Mouse (Mus musculus) brain, embryonic 14.5 days (tissue): ENCODE measurements at regions not wholly inside any gene's neighbourhood (a gene's known extent, or its start where the extent isn't known, plus 50 kb on each side); places are given as distances from the start of the nearest gene placed in this dataset.

Experiments used
- CTCF ChIP-seq: fragments of 200-500 bp; IDR thresholded peaks from 2 replicates; pipeline ENCODE4 v1.5.1; 2012; ENCODE audit warnings: inconsistent platforms, mild to moderate bottlenecking, moderate library complexity, borderline replicate concordance; ENCODE audit not compliant: insufficient read depth, insufficient read length; ENCODE audit errors: extremely low read depth
- POLR2A ChIP-seq: fragments of 200-500 bp; IDR thresholded peaks from 2 replicates; pipeline ENCODE4 v1.6.1; 2012; ENCODE audit warnings: mild to moderate bottlenecking, inconsistent platforms, borderline replicate concordance; ENCODE audit not compliant: poor library complexity, insufficient read depth, insufficient read length, severe bottlenecking; ENCODE audit errors: extremely low read depth

- TF ChIP-seq CTCF (no peak), POLR2A (no peak)
These were observed 434.5 kb downstream of the Tns3 start for GRCm38 (mm10) chr11:8229787-8230186.
